ENCODE assay signal across 8 mouse cellular contexts in genomic region chr17:46650232-46651031, GRCm38 (mm10). TPM values are rescaled to one million over a fixed set of nuclear protein-coding genes. Genes with fewer than 3 reads are reported as not detected.
DNase-seq lines count a peak whose midpoint lies in the region; ATAC-seq and TF ChIP-seq lines count a peak whose summit lies in the region.

Gene Cul7, plus strand, starts transcription at chr17:46650337.

- peak within 1 kb of the TSS; percentile 91 for H3K9ac ChIP-seq in hindbrain, embryonic 12.5 days

- peak; percentile 77 for ATAC-seq in Patski
- peak; percentile 95 for ATAC-seq in hindbrain, embryonic 12.5 days (ENCODE audit: low FRiP score)

- CTCF ChIA-PET in Patski (lab: Charles Lee): no interaction called here

- in situ Hi-C loops in Patski (cut with MboI; ENCODE audit: low pct_unique_long_range_greater_than_20kb): loop anchor here (5.0 kb wide), 1 partner anchor 62 kb away; the partner anchor contains the start of gene Pex6

- H3K4me1 ChIP-seq in hindbrain, embryonic 12.5 days: peaks cover 40% of the 10 kb centered on the region

- under 1% methylated on average over 53 of the region's 58 CpGs for WGBS in hindbrain, embryonic 12.5 days

- no peaks in the 10 kb centered on the region for H3K27me3 ChIP-seq in Patski
- H3K27me3 ChIP-seq in hindbrain, embryonic 12.5 days: no peaks in the 10 kb centered on the region

- DNase-seq in Patski (ENCODE audit: low read depth, low spot score): no peak
- peak; percentile 96 to 98 for DNase-seq in cerebellum, postnatal 10 days
- peak; percentile 86 to 92 for DNase-seq in frontal cortex, postnatal 14 days (ENCODE audit: low spot score in 2 of 2)
- DNase-seq in layer of hippocampus, postnatal 25 days (ENCODE audit: extremely low spot score in 1 of 2, low spot score in 1 of 2): peak; percentile 79 to 81
- peak; percentile 92 for DNase-seq in lung, postnatal 14 days
- peak; percentile 94 for DNase-seq in ovary, postnatal 36 days (ENCODE audit: low spot score)
- peak; percentile 95 for DNase-seq in thymus, postnatal 14 days

- TF ChIP-seq CTCF in Patski (IDR thresholded peaks at IDR 0.05): no peak

- peak within 1 kb of the TSS; percentile 94 for H3K27ac ChIP-seq in hindbrain, embryonic 12.5 days

- peak within 1 kb of the TSS; percentile 65 for H3K4me2 ChIP-seq in hindbrain, embryonic 12.5 days (replicated peaks)

- H3K9me3 ChIP-seq in hindbrain, embryonic 12.5 days (replicated peaks): no peaks in the 10 kb centered on the region

- peaks cover 29% of the 10 kb centered on the region for H3K36me3 ChIP-seq in hindbrain, embryonic 12.5 days

- POLR2A ChIA-PET in Patski (lab: Charles Lee): interaction anchor here (0.6 to 1.5 kb wide), 3 partner anchors 15 to 30 kb away, joined by 3 to 4 read pairs (median 3); partner anchors contain the start of gene Klhdc3

- peak within 1 kb of the TSS; percentile 67 for H3K4me3 ChIP-seq in hindbrain, embryonic 12.5 days

RNA-seq across cellular contexts. Expression of gene Cul7, which starts in this region (rescaled TPM):
- polyA plus RNA-seq in Patski (2021): 109 TPM
- 52.1 and 53.0 TPM in 2 replicates for polyA plus RNA-seq in hindbrain, embryonic 12.5 days (2016; fragmentation: Nextera tagmentation; extraction: Ambion mirVana)
- 10 to 100 TPM; 19.7 to 20.9 TPM for total RNA-seq in layer of hippocampus, postnatal 25 days (2021)
